Mouse (Mus musculus) kidney, postnatal 10 days (tissue): ENCODE measurements at regions not wholly inside any gene's neighbourhood (a gene's known extent, or its start where the extent isn't known, plus 50 kb on each side); places are given as distances from the start of the nearest gene placed in this dataset.
"Not testable (repeated sequence)": the region's sequence is repeated elsewhere in the genome, so short reads cannot be mapped to it uniquely, and the experiment has no call there.

Experiments
- DNase-seq: peaks from one replicate; pipeline ENCODE4 v3.0.0; 2021; ENCODE audit warnings: mixed read lengths

DNA sequence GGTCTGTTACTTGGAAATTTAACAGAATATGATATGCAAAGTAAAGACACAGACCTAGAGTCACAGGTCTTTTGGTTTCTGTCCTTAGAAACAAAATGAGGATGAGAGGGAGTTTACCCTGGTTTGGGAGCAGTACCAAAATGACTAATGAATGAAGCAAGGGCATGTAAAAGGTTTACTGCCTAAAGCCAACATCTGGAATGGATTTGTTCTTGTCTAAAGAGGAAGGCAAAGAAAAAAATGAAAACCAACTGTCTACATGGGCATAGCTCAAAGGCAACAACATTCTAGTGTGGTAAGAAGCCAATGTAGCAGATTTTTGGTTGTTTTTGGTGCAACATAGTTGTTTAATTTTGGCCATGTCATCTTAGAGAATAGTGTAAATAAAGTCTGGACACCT lies 203.5 kb upstream of the Diaph2 start:
- no peak for DNase-seq

DNA sequence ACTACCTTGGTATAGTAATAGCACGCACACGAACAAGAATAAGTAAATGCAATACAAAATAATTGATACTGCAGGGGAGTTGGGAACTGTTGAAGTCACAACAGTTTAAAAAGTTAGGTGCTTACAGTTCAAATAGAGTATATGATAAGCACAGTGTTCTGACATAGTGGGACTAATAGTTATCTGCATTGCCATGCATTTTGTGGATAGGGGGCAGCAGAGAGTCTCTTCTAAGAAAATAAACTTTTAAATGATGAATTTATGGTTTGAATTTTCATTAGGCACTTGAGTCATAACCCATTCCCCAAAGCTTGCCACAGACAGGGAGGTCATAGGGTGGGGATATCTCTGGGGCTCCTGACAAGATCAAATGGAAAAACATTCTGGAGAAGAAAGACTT lies 201.9 kb upstream of the Diaph2 start:
- DNase-seq, result peak; percentile 3

GRCm38 (mm10) chrX:129556001-129556400 lies 193.5 kb upstream of the Diaph2 start:
- DNase-seq, result no peak

GRCm38 (mm10) chrX:129599491-129599890 lies 150.1 kb upstream of the Diaph2 start:
- no peak for DNase-seq

- DNase-seq, result no peak
Measured at GRCm38 (mm10) chrX:129607842-129608241, 141.7 kb upstream of the Diaph2 start.

GRCm38 (mm10) chrX:129611500-129611899 lies 138.0 kb upstream of the Diaph2 start:
- not testable (repeated sequence) for DNase-seq

GRCm38 (mm10) chrX:129637016-129637415 lies 112.5 kb upstream of the Diaph2 start:
- DNase-seq, result no peak

DNA sequence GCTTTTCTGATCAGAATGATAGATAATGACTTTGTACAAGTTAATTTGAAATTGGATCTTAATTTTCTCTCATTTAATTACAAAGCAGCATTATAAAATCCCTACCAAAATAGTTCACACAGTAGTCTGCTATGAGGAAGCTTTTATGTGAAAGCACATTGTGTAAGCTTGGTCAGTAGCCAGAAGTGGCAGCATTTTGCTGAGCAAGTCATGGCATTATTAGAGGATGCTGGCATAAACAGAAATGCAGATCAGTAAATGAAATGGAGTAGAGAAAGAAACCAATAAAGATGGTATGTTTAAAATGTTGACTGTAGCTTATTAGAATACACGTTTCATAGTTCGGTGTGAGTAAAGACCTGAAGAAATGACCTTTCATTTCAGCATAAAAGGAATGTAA lies 104.4 kb upstream of the Diaph2 start:
- no peak for DNase-seq

GRCm38 (mm10) chrX:129656906-129657305 lies 92.6 kb upstream of the Diaph2 start:
- no peak for DNase-seq

GRCm38 (mm10) chrX:129690677-129691076 lies 58.9 kb upstream of the Diaph2 start:
- DNase-seq, result no peak
